Mouse (Mus musculus): ENCODE results near the gene Ak5. TPM values are rescaled to one million over a fixed set of nuclear protein-coding genes. Genes with fewer than 3 reads are reported as not detected.

Ak5 gene
- not detected for polyA plus RNA-seq (2017; shearing (Covaris generic))

GRCm38 (mm10) chr3:152668239-152668638 is at the start of gene Ak5:
TSS of gene Ak5 (minus strand) at chr3:152668360.

GRCm38 (mm10) chr3:152713991-152714902 is 46.1 kb upstream of the Ak5 start, which contains the start of gene Pigk:
TSS of gene Pigk (plus strand) at chr3:152714100.

Other genes with a start within 250 kb of the Ak5 start
- 44.8 TPM for gene Pigk, start 45.7 kb upstream of the Ak5 start, polyA plus RNA-seq (2017; shearing (Covaris generic))